Comparison of ENCODE assay signal across 8 mouse cellular contexts in genomic region chr15:8444890-8445597, GRCm38 (mm10). TPM values are rescaled to one million over a fixed set of nuclear protein-coding genes. Genes with fewer than 3 reads are reported as not detected.
DNase-seq lines count a peak whose midpoint lies in the region; ATAC-seq lines count a peak whose summit lies in the region.

No protein-coding gene starts in this region.

- peak overlapping the region; percentile 97 for H3K4me3 ChIP-seq in embryonic facial prominence, embryonic 11.5 days (ENCODE audit: low read depth, low read length)
- H3K4me3 ChIP-seq in limb, embryonic 13.5 days = peak overlapping the region; percentile 96
- H3K4me3 ChIP-seq in midbrain, embryonic 15.5 days = peak overlapping the region; percentile 74

- peak; percentile 45 for ATAC-seq in embryonic facial prominence, embryonic 11.5 days (replicated peaks; ENCODE audit: insufficient number of reproducible peaks, low FRiP score, low TSS enrichment, low read depth)
- peak; percentile 67 for ATAC-seq in limb, embryonic 13.5 days (ENCODE audit: low FRiP score, low read depth)
- peak; percentile 75 for ATAC-seq in midbrain, embryonic 15.5 days (replicated peaks)

- peak overlapping the region; percentile 74 for H3K4me2 ChIP-seq in embryonic facial prominence, embryonic 11.5 days (ENCODE audit: low read depth, low read length)
- peak overlapping the region; percentile 97 for H3K4me2 ChIP-seq in limb, embryonic 13.5 days (replicated peaks)
- peak overlapping the region; percentile 98 for H3K4me2 ChIP-seq in midbrain, embryonic 15.5 days

- under 1% methylated on average over 57 of the region's 57 CpGs for WGBS in embryonic facial prominence, embryonic 11.5 days
- under 1% methylated on average over 49 of the region's 57 CpGs for WGBS in limb, embryonic 13.5 days
- WGBS in midbrain, embryonic 15.5 days = under 1% methylated on average over 49 of the region's 57 CpGs

- H3K9ac ChIP-seq in embryonic facial prominence, embryonic 11.5 days (replicated peaks; ENCODE audit: low read length) = peak overlapping the region; percentile 99
- peak overlapping the region; percentile 100 for H3K9ac ChIP-seq in limb, embryonic 13.5 days
- H3K9ac ChIP-seq in midbrain, embryonic 15.5 days = peak overlapping the region; percentile 91

- H3K36me3 ChIP-seq in embryonic facial prominence, embryonic 11.5 days (replicated peaks; ENCODE audit: control insufficient read depth, insufficient read depth, low read depth, low read length) = no peaks in the 10 kb centered on the region
- no peaks in the 10 kb centered on the region for H3K36me3 ChIP-seq in limb, embryonic 13.5 days
- no peaks in the 10 kb centered on the region for H3K36me3 ChIP-seq in midbrain, embryonic 15.5 days (replicated peaks)

- H3K4me1 ChIP-seq in embryonic facial prominence, embryonic 11.5 days (ENCODE audit: control insufficient read depth, insufficient read depth, low read length) = no peaks in the 10 kb centered on the region; the same call in 1 of the 2 replicates
- peaks cover 23% of the 10 kb centered on the region for H3K4me1 ChIP-seq in limb, embryonic 13.5 days
- H3K4me1 ChIP-seq in midbrain, embryonic 15.5 days = peaks cover 39% of the 10 kb centered on the region

- peak; percentile 97 for DNase-seq in 3T3-L1 (ENCODE audit: low read depth, low spot score)
- DNase-seq in adrenal gland, postnatal 25 days = peak; percentile 82
- DNase-seq in embryonic facial prominence, embryonic 11.5 days (ENCODE audit: low spot score) = peak; percentile 91
- peak; percentile 98 for DNase-seq in heart, adult 11 months
- DNase-seq in kidney, adult 18-20 months = peak; percentile 82
- DNase-seq in spleen, adult 18-20 months = peak; percentile 70

- H3K9me3 ChIP-seq in embryonic facial prominence, embryonic 11.5 days (replicated peaks; ENCODE audit: control insufficient read depth, low read length) = no peaks in the 10 kb centered on the region
- H3K9me3 ChIP-seq in limb, embryonic 13.5 days = no peaks in the 10 kb centered on the region
- H3K9me3 ChIP-seq in midbrain, embryonic 15.5 days = no peaks in the 10 kb centered on the region

- H3K27me3 ChIP-seq in embryonic facial prominence, embryonic 11.5 days (ENCODE audit: control insufficient read depth, insufficient read depth, low read length) = no peaks in the 10 kb centered on the region
- no peaks in the 10 kb centered on the region for H3K27me3 ChIP-seq in limb, embryonic 13.5 days
- no peaks in the 10 kb centered on the region for H3K27me3 ChIP-seq in midbrain, embryonic 15.5 days (replicated peaks)

- peak overlapping the region; percentile 98 for H3K27ac ChIP-seq in embryonic facial prominence, embryonic 11.5 days (replicated peaks; ENCODE audit: low read depth, low read length)
- peak overlapping the region; percentile 99 for H3K27ac ChIP-seq in limb, embryonic 13.5 days
- H3K27ac ChIP-seq in midbrain, embryonic 15.5 days = peak overlapping the region; percentile 99

RNA-seq across cellular contexts. Expression of gene Nipbl, which starts 0.8 kb away (rescaled TPM):
- total RNA-seq in adrenal gland, postnatal 25 days (2021) = 54.8 and 55.9 TPM in 2 replicates
- 23.1 and 23.5 TPM in 2 replicates for polyA plus RNA-seq in embryonic facial prominence, embryonic 11.5 days (2014; fragmentation: Nextera tagmentation; extraction: Ambion mirVana)
- polyA plus RNA-seq in limb, embryonic 13.5 days (2015; fragmentation: Nextera tagmentation; extraction: Ambion mirVana) = 20.8 and 21.0 TPM in 2 replicates
- 15.1 and 15.4 TPM in 2 replicates for polyA plus RNA-seq in midbrain, embryonic 15.5 days (2015; fragmentation: Nextera tagmentation; extraction: Ambion mirVana)

Comparison
In these comparisons a context has a peak if more than half of its experiments do, and no peak if none do; other contexts are left out.
1. Peak in every context shown above with its lines: DNase-seq, ATAC-seq, H3K4me3 ChIP-seq and H3K27ac ChIP-seq.